Mouse (Mus musculus) kidney, adult 9 months (tissue): Measurements from ENCODE around the gene Slc19a2.
"Not testable (repeated sequence)": the region's sequence is repeated elsewhere in the genome, so short reads cannot be mapped to it uniquely, and the experiment has no call there.

ENCODE experiments used
- DNase-seq: peaks from one replicate; pipeline ENCODE4 v3.0.0; 2022

Gene Slc19a2

GRCm38 (mm10) chr1:164248465-164249331 is at the start of gene Slc19a2:
Gene Slc19a2 (plus strand): TSS chr1:164249046.
- DNase-seq: peak; percentile 98

GRCm38 (mm10) chr1:164199551-164199950 is 49.3 kb upstream of the Slc19a2 start:
- no peak for DNase-seq

DNA sequence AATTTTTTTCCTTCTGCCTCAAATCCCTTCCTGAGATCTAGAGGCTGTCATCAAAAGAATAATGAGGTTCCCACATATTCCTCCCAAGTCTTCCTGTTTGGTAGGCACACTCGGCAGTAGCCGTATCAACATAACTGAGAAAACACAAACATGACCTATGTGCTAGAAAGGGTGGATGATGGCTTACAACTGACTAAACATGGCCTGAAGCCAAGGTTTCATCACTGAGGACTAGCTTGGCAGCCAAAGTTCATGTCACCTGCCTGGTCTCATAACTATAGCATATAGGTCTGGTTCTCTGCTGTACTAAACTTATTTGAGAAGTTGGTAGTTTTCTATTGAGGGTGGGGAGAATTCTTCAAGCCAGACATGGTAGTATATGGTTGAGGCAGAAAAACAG is 40.4 kb upstream of the Slc19a2 start:
- no peak for DNase-seq

- DNase-seq: peak; percentile 13
Measured at GRCm38 (mm10) chr1:164210899-164211298, 37.9 kb upstream of the Slc19a2 start.

DNA sequence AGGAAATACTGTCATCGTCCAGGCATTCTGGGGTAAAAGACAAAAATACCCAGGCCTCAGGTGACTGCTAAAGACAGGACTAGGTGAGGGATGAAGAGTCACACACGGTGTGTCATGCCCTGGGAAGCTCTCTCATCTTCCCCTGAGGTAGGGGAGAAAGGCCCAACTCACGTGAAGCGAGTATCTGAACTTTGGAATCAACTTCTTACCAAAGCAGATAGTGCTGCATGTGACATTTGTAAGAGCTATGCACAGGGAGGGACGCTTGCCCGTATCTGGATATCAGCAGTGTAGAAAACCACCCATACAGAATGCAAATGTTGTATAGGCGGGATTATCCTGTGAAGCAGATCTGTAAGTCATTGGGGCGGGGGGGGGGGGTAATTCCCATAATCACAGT is 36.2 kb upstream of the Slc19a2 start:
- peak; percentile 22 for DNase-seq

DNA sequence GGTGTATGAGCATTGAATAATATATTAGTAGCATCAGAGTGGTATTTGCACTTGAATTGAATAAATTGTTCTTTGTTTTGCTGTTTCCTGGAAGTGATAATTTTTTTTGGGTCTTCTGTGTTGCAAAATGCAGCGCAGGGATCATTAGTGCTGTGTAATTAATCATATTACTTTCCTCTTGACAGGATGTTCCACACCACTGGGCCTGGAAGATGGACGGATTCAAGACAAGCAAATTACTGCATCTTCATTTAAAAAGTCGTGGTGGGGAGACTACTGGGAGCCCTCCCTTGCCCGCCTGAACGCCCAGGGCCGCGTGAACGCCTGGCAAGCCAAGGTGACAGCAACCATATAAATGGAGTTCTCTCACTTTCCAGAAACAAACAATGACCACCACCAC is 34.7 kb upstream of the Slc19a2 start:
- DNase-seq: no peak

GRCm38 (mm10) chr1:164215097-164215496 is 33.7 kb upstream of the Slc19a2 start:
- DNase-seq: no peak

GRCm38 (mm10) chr1:164215540-164215939 is 33.3 kb upstream of the Slc19a2 start:
- no peak for DNase-seq

GRCm38 (mm10) chr1:164217791-164218685 is 30.8 kb upstream of the Slc19a2 start:
- no peak for DNase-seq

DNA sequence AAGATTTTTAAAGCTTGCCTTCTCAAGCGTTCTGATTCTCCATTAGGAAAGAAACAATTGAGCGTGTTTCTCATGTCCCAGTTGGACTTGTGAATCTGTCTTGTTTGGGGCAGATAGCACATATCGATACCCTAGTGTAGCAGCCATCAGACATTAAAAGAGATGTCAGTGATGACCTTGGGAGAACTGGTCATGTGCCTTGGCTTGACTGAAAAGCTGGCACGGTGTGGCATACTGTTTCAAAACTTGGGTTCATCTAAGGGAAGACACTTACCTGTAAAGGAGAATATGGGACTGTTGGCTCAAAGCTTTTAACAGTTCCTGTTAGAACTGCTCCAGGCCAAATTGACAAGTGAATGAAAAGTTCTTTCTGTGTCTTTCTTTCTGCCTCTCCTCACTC is 28.6 kb upstream of the Slc19a2 start:
- DNase-seq: no peak

GRCm38 (mm10) chr1:164223089-164223488 is 25.8 kb upstream of the Slc19a2 start:
- DNase-seq: no peak

DNA sequence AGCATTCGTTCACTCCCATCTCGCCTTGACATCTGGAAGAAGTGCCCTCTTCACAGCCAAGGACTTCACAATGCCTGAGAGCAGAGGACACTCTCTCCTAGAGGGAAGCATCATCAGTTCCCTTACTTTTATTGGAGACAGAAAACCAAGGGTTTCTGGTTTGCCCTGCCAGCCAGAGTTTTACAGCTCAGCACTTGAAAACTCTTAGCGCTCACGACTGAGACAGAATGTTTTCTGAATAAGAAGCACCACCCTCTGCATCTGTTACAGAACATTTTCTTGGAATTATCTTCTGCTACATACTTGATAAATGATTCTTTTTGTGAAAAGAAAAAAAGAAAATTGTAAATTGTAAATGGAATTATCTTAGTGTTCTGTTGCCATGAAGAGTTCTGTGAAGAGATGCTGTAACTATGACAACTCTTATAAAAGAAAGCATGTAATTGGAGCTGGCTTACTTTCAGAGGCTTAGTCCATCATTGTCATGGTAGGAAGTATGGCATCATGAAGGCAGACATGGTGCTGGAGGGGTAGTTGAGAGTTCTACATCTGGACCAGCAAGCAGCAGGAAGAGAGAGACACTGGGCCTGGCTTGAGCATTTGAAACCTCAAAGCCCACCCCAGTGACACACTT is 16.8 kb upstream of the Slc19a2 start:
- DNase-seq: not testable (repeated sequence)

GRCm38 (mm10) chr1:164233447-164233846 is 15.4 kb upstream of the Slc19a2 start:
- no peak for DNase-seq

DNA sequence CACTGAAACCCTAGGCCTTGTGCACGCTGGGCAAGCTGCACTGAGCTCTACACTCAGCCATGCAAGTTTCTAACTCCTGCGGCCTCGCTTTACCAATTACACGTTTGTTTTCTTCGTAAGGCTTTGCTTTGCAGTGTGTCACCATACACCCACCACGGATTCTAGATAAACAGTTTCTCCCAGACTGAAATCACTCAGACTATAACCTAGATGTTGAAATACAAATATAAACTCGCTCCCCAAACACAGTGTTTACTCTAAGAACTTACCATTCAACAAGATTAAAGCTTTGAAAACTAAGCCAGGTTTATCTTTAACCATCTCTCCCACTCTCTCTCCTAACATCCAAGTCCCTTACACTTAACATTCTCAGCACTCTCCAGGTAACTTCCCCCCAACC is 13.8 kb upstream of the Slc19a2 start:
- no peak for DNase-seq

DNA sequence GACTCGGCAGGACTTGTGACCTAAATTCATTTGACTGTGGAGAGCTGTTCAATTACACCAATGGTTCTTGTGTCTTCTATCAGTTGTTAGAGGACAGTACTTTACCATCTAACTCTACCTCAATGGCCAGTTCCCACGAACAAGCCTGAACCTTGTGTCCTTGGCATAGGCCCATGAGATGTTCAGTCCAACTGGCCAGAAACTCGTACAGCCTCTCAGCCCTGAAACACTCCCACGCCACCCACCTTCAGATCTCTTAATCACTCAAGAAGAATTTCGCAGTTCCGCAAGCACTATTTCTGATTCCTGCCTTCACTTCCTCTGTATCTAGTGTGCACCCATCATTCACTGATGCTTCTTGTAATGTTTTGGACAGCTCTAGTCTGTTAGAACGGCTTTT is 12.8 kb upstream of the Slc19a2 start:
- peak; percentile 28 for DNase-seq

- DNase-seq: no peak
Measured at GRCm38 (mm10) chr1:164241494-164241893, 7.4 kb upstream of the Slc19a2 start.

DNA sequence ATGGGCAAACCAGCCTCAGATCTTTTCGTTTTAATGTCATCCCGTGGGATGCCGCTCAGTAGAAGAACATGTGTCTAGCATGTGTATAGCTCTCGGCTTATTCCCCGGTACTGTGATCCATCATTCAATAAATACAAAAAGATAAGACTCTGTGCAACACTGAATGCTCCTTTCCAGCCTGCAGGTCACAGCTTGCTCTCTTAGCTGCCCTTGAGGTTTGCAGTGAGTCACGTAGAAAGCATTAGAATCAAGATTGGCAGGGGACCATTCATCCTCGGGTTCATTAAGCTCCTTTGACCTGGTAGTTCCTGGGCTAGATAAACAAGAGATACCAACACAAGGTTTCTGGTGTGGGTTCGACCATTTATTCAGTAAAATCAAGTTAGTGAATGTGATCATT is 6.0 kb upstream of the Slc19a2 start:
- DNase-seq: no peak

DNA sequence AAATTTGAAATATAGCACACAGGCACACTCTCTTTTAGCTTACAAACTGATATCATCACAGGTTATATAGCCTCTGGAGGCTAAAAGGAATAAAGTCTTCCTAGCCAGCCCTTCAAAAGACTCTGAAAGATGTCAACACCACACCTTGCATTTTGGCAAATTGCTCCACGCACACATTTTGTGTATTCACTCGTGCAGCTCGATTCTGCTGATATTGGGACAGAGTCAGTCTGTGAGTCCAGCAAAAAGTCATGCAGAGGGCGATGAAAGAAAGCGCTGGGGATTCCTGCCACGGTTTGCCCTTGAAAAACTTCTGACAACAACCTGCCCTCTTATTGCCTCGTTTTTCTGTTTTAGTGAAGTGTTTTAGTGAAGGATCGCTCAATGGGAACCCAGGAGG is 1.4 kb upstream of the Slc19a2 start:
- DNase-seq: no peak

- DNase-seq: no peak
Measured at GRCm38 (mm10) chr1:164247971-164248370, 875 bp upstream of the Slc19a2 start.

GRCm38 (mm10) chr1:164249332-164249711 is 476 bp downstream of the Slc19a2 start:
- DNase-seq: no peak

GRCm38 (mm10) chr1:164250391-164251150 is 1.7 kb downstream of the Slc19a2 start:
- peak; percentile 17 for DNase-seq

GRCm38 (mm10) chr1:164251438-164251837 is 2.6 kb downstream of the Slc19a2 start:
- no peak for DNase-seq

GRCm38 (mm10) chr1:164252551-164252950 is 3.7 kb downstream of the Slc19a2 start:
- DNase-seq: no peak
